Mouse (Mus musculus): ENCODE results near the gene Rhox4d.
"Not testable (repeated sequence)": the region's sequence is repeated elsewhere in the genome, so short reads cannot be mapped to it uniquely, and the experiment has no call there.

Rhox4d gene

GRCm38 (mm10) chrX:37514059-37514458 is at the start of gene Rhox4d:
Gene Rhox4d (plus strand): TSS chrX:37514359.
- in situ Hi-C loops (cut with MseI, MboI), result not testable (repeated sequence)

- in situ Hi-C loops (cut with MseI, MboI), result not testable (repeated sequence)
Observed at GRCm38 (mm10) chrX:37480037-37480436, 34.1 kb upstream of the Rhox4d start, which contains the start of gene Rhox4c. Gene Rhox4c (plus strand): TSS chrX:37480337.

- in situ Hi-C loops (cut with MseI, MboI), result not testable (repeated sequence)
Observed at GRCm38 (mm10) chrX:37530152-37530551, 16.0 kb downstream of the Rhox4d start, which contains the start of gene Rhox2e. Gene Rhox2e (plus strand): TSS chrX:37530452.

- in situ Hi-C loops (cut with MseI, MboI), result not testable (repeated sequence)
Observed at GRCm38 (mm10) chrX:37541719-37542118, 27.6 kb downstream of the Rhox4d start, which contains the start of gene Rhox3e. Gene Rhox3e (plus strand): TSS chrX:37542019.

- in situ Hi-C loops (cut with MseI, MboI), result not testable (repeated sequence)
Observed at GRCm38 (mm10) chrX:37557112-37557511, 43.0 kb downstream of the Rhox4d start, which contains the start of gene Rhox4e. Gene Rhox4e (plus strand): TSS chrX:37557412.

All from mouse trophoblast stem cell (cell line).